Mouse (Mus musculus): ENCODE data around the gene Lck. TPM values are rescaled to one million over a fixed set of nuclear protein-coding genes. Genes with fewer than 3 reads are reported as not detected.
A peak's percentile ranks its signal among the peaks of the same experiment; 100 is the strongest.
"Not testable (repeated sequence)": the region's sequence is repeated elsewhere in the genome, so short reads cannot be mapped to it uniquely, and the experiment has no call there.

Gene Lck
- total and polyA plus RNA-seq, 3 experiments, result 67.2 to 138 (median 70.0) TPM

- DNase-seq (ENCODE audit: extremely low read depth), result no peak
- dilution Hi-C loops (cut with MboI; ENCODE audit: extremely low pct_ligation_motif_present, extremely low pct_unique_long_range_greater_than_20kb, low sequenced_read_pairs), result no loop called here
Observed at GRCm38 (mm10) chr4:129555862-129556531, 17.4 kb downstream of the Lck start.

GRCm38 (mm10) chr4:129555421-129555861 is 18.0 kb downstream of the Lck start:
- H3K79me2 ChIP-seq (replicated peaks; ENCODE audit: control insufficient read depth, extremely low read depth, insufficient read depth, poor library complexity, severe bottlenecking), result no peaks in the 10 kb centered on the region; the same call in 1 of the 2 replicates
- H3K4me1 ChIP-seq (ENCODE audit: control insufficient read depth in 1 of 2, insufficient read depth in 2 of 2), result peaks cover 6 to 34% of the 10 kb centered on the region in 2 experiments
- no peak overlapping the region for H3K4me2 ChIP-seq (ENCODE audit: insufficient read depth, low read depth, poor library complexity, severe bottlenecking)
- TF ChIP-seq TCF12 (IDR thresholded peaks at IDR 0.05; ENCODE audit: low read depth, low read length) (no peak), CTCF (conservative IDR thresholded peaks at IDR 0.05 in 1 of 2, IDR thresholded peaks at IDR 0.05 in 1 of 2; ENCODE audit: low read depth in 2 of 2, low read length in 2 of 2) (peak; percentile 23 to 49; a peak in 2 of 4 replicates), CHD1 (IDR thresholded peaks at IDR 0.05; ENCODE audit: low read depth, low read length) (no peak), POLR2AphosphoS2 (IDR thresholded peaks at IDR 0.05; ENCODE audit: low read depth, low read length) (no peak), USF2 (conservative IDR thresholded peaks at IDR 0.05; ENCODE audit: low read depth, low read length) (no peak), ELF1 (IDR thresholded peaks at IDR 0.05; ENCODE audit: low read depth, low read length) (no peak), SMC3 (IDR thresholded peaks at IDR 0.05; ENCODE audit: low read depth, low read length) (peak; percentile 23; the same call in 1 of the 2 replicates), MAZ (IDR thresholded peaks at IDR 0.05; ENCODE audit: low read depth, low read length) (no peak), E2F4 (IDR thresholded peaks at IDR 0.05; ENCODE audit: insufficient replicate concordance, low read depth, low read length) (no peak)
- no peaks in the 10 kb centered on the region for H3K9me3 ChIP-seq (replicated peaks; ENCODE audit: low read length)
- no peak overlapping the region for H3K27ac ChIP-seq (ENCODE audit: insufficient read depth, low read depth)
- H3K36me3 ChIP-seq (replicated peaks in 1 of 2; ENCODE audit: control insufficient read depth in 1 of 2, insufficient read depth in 1 of 2, low read length in 1 of 2), result peaks cover 26 to 50% of the 10 kb centered on the region in 2 experiments
- H3K27me3 ChIP-seq (replicated peaks), result no peaks in the 10 kb centered on the region
- in situ Hi-C loops (cut with MboI; ENCODE audit: low pct_ligation_motif_present, low pct_unique_long_range_greater_than_20kb, low sequenced_read_pairs) (no loop called here), dilution Hi-C loops (cut with MboI; ENCODE audit: extremely low pct_ligation_motif_present, extremely low pct_unique_long_range_greater_than_20kb, low sequenced_read_pairs) (no loop called here)
- no peak overlapping the region for H3K9ac ChIP-seq (ENCODE audit: insufficient read depth, low read depth)
- no peak overlapping the region for H3K4me3 ChIP-seq (replicated peaks in 1 of 3; ENCODE audit: low read depth in 2 of 3, low read length in 2 of 3, poor library complexity in 1 of 3)
- no peak for DNase-seq (ENCODE audit: extremely low read depth)

More at GRCm38 (mm10) chr4:129555862-129556531, 17.4 kb downstream of the Lck start:
- Histone ChIP-seq H3K27me3 (replicated peaks) (no peaks in the 10 kb centered on the region), H3K27ac (ENCODE audit: insufficient read depth, low read depth) (no peak overlapping the region), H3K9me3 (replicated peaks; ENCODE audit: low read length) (no peaks in the 10 kb centered on the region), H3K36me3 (replicated peaks in 1 of 2; ENCODE audit: control insufficient read depth in 1 of 2, insufficient read depth in 1 of 2, low read length in 1 of 2) (peaks cover 24 to 45% of the 10 kb centered on the region in 2 experiments), H3K4me3 (replicated peaks in 1 of 3; ENCODE audit: low read depth in 2 of 3, low read length in 2 of 3, poor library complexity in 1 of 3) (peak overlapping the region in 2 of 3 experiments; percentile 3 to 17), H3K9ac (ENCODE audit: insufficient read depth, low read depth) (no peak overlapping the region), H3K79me2 (replicated peaks; ENCODE audit: control insufficient read depth, extremely low read depth, insufficient read depth, poor library complexity, severe bottlenecking) (no peaks in the 10 kb centered on the region; the same call in 1 of the 2 replicates), H3K4me2 (ENCODE audit: insufficient read depth, low read depth, poor library complexity, severe bottlenecking) (peak overlapping the region; percentile 95; the same call in 1 of the 2 replicates), H3K4me1 (ENCODE audit: control insufficient read depth in 1 of 2, insufficient read depth in 2 of 2) (peaks cover 6 to 34% of the 10 kb centered on the region in 2 experiments)
- in situ Hi-C loops (cut with MboI; ENCODE audit: low pct_ligation_motif_present, low pct_unique_long_range_greater_than_20kb, low sequenced_read_pairs), result no loop called here
- no peak for TF ChIP-seq MXI1 (IDR thresholded peaks at IDR 0.05; ENCODE audit: low read depth, low read length)
- TF ChIP-seq NRF1 (IDR thresholded peaks at IDR 0.05; ENCODE audit: low read depth, low read length), result 0 out of 2 replicates have a peak, but pooled peaks have one; percentile 7

- in situ Hi-C loops (cut with MboI; ENCODE audit: low pct_ligation_motif_present, low pct_unique_long_range_greater_than_20kb, low sequenced_read_pairs), result loop anchor here (5.0 kb wide), 1 partner anchor 53 kb away; no protein-coding TSS in a partner anchor
- H3K4me2 ChIP-seq (ENCODE audit: insufficient read depth, low read depth, poor library complexity, severe bottlenecking); H3K27me3 ChIP-seq (replicated peaks); DNase-seq (ENCODE audit: extremely low read depth); H3K4me3 ChIP-seq (replicated peaks in 1 of 3; ENCODE audit: low read depth in 2 of 3, low read length in 2 of 3, poor library complexity in 1 of 3); H3K79me2 ChIP-seq (replicated peaks; ENCODE audit: control insufficient read depth, extremely low read depth, insufficient read depth, poor library complexity, severe bottlenecking); H3K9me3 ChIP-seq (replicated peaks; ENCODE audit: low read length); dilution Hi-C loops (cut with MboI; ENCODE audit: extremely low pct_ligation_motif_present, extremely low pct_unique_long_range_greater_than_20kb, low sequenced_read_pairs); H3K9ac ChIP-seq (ENCODE audit: insufficient read depth, low read depth); H3K27ac ChIP-seq (ENCODE audit: insufficient read depth, low read depth): not testable (repeated sequence)
- Histone ChIP-seq H3K36me3 (replicated peaks in 1 of 2; ENCODE audit: control insufficient read depth in 1 of 2, insufficient read depth in 1 of 2, low read length in 1 of 2) (peaks cover 26 to 59% of the 10 kb centered on the region in 2 experiments), H3K4me1 (ENCODE audit: control insufficient read depth in 1 of 2, insufficient read depth in 2 of 2) (peaks cover 6 to 34% of the 10 kb centered on the region in 2 experiments)
Observed at GRCm38 (mm10) chr4:129554512-129554911, 18.9 kb downstream of the Lck start.
